Mouse (Mus musculus): ENCODE results near the gene Agbl3.

DNA sequence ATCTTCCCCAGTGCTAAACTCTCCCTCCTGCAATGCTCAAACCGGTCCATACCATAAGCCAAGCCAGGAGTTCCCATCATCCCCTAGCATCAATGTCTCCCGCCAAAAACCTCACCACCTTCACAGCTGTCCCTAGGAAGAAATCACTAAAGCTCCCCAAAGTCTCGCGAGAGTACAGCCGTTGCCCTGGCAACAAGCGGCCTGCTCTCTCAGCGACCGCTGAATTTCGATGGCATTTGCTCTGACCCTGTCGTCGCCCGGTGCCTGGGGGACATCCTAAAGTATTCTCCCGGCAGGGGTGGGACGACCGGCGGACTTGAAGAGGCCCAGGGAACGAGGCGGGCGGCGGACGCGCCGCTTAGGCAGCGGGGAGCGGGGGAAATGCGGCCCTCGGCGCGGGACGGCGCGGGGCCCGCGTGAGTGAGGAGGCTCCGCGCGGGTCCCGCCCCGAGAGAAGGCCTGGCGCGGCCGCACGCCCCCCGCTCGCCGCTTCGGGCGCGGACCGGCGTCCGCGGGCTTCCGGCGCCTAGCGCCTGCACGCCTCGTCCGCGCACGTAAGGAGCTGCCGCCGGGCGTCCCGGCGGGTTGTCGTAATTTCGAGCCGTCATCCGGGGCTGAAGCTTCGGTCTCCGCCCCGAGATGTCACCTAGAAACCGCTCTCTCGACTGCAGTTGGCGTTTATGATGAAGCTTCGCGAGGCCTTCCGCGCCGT lies at the start of gene Agbl3:
- TF ChIP-seq CTCF (IDR thresholded peaks at IDR 0.05; ENCODE audit: control insufficient read depth, insufficient read depth, low read length) (no peak), POLR2A (IDR thresholded peaks at IDR 0.05; ENCODE audit: borderline replicate concordance, control insufficient read depth, low read depth, low read length) (peak; percentile 53; the same call in 1 of the 2 replicates)
